Mouse (Mus musculus) B cell, adult 2 months (primary cell): Measurements from ENCODE around the gene Amotl1.
"Not testable (repeated sequence)": the region's sequence is repeated elsewhere in the genome, so short reads cannot be mapped to it uniquely, and the experiment has no call there.

ENCODE experiments used
- DNase-seq, 2 experiments: peaks; one replicate each; pipeline ENCODE4 v3.0.0; 2022

The Amotl1 gene

DNA sequence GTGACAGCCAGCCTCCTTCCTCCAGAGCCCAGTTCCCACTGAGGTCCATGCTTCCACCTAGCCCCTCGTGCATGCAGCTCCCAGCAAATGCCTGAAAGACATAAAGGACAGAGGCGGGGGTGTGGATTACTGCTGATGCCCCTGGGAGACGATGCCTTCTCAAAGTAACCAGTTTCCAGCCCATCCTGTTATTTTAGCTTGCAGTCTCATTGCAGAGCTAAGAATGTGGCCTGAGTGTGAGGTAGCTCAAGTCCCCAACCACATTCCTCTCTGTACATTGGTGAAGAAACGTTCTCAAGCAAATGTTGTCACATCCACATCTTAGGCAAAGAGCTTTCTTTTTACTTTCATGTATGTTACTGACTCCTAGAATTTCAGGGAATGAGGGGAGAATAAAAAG lies at the start of gene Amotl1:
Gene Amotl1, minus strand, starts transcription at position 101 of the 400 bp plus-strand sequence.
- no peak for DNase-seq

DNA sequence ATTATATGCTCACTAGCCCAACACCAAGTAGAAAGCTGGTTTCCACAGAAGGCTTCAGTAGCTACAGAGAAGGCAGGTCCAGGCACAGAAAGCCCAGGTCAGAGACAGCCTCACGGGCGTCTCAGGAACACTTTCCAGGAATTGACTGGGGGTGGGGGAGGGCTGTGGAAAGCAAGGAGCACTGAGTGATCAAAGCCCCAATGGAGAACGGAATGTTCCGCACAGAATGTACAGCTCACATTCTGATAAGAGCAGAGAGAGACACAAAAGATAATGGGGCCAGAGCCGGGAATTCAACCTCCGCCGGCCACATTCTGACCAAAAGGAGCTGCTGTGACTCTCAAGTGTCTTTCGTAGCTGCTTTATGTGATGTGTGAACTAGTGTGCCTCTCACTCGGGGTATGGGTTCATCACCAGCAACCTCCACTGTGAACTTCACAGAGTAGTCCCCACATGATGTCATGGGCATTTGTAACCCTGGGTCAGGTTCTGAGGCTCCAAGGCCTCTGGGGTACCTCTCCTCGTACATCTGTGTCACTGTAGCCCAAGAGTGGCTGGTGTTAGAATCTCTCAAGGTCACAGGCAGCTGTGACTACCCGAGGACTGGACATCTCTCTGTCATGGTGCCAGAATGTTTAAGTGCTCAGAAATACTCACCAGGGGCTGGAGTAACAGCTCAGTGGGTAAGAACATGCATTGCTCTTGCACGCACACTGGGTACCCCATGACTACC lies 44.7 kb upstream of the Amotl1 start:
- DNase-seq, result no peak

DNA sequence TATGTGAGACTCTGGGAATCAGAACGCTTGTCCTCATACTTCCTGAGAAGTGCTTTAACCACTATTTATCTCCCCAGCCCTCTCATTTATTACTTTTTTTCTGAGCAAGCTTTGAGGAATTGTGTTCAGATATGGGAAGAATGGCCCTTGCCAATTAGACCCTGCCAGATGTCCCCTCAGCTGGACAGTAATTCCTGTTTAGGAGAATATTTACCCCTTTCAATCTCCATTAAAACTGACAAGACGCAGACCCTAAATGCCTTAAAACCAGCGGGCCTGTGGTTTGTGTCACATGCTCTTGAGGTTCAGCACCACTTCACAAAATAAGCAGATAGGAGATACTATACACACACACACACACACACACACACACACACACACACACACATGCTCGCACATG lies 39.5 kb upstream of the Amotl1 start:
- DNase-seq, result no peak

DNA sequence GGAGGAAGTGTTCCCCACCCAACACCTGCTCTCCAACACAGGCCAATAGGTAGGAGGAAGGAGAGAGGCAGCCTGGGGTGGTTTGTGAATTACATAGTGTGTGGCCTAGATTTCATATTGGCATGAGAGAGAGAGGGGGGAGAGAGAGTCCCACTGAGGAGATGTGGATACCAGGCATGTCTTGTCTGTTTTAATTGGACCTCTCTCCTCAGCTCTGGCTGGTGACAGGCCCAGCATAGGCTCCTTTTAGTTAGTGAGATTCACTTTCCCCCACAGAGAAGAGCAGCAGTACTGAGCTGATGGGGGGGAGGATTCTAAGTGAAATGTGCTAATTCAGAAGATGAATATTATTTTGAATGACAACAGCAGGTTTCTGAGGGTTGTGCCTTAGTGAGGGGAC lies 37.9 kb upstream of the Amotl1 start:
- no peak for DNase-seq

DNA sequence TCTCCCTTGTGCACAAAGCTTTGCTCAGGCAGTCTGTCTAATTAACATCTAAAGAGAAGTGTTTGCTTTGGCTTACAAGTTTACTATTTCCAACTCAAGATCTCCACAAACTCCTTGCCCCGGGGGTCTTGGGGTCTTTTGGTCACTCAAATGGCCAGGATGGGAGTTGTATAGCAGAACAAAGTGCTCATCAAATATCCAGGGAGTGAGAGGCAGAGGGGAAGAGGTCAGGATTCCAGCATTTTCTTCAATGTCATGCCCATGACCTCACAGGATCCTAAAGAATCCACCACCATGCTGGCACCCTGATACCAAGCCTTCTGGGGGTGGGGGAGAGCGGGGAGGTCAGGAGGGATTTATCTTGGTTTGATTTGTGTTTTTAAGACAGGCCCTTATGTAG lies 35.7 kb upstream of the Amotl1 start:
- no peak for DNase-seq

DNA sequence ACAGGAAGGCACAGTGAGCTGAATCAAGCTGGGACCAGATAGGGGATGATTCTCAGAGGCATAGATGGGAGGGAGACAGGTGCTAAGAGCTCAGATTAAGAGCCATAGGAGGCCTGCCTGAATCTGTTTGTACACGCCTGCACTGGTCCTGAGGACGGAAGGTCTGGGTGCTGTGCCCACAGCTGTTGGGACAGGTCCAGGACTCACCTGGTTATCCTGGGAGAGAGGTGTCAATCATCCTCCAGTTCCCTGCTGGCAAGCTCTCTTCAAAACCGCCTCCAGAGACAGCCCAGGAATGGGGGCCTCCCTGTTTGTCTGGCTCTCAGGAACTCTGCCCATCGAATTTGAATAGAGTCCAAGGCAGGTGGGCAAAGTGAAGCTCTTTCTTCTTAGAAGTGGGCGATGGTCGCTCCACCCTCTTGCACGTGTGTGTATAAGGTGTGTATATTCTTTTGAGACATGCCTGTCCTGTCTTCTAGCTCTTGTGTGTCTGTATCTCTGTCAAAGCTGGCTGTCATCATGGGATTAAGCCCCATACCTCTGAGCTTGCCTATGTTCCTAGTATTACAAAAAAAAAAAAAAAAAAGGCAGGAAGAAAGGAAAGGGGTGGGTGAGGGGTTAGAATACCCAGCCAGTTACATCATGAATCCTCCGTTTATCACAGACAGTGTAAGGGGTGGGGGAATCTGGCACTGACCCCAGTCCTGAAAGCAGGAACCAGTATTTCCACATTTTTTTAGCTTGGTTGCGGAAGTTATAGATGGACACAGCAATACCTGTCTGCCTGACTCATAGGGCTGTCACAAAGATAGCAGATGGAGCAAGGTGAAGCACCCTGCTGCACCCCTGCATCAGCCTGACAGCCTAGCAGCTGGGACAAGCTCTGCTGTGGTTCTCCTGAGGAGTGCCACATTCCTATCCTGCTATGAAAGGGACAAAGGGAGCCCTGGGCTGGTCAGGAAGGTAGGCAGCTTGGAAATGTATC lies 31.1 kb upstream of the Amotl1 start:
- DNase-seq, result no peak

DNA sequence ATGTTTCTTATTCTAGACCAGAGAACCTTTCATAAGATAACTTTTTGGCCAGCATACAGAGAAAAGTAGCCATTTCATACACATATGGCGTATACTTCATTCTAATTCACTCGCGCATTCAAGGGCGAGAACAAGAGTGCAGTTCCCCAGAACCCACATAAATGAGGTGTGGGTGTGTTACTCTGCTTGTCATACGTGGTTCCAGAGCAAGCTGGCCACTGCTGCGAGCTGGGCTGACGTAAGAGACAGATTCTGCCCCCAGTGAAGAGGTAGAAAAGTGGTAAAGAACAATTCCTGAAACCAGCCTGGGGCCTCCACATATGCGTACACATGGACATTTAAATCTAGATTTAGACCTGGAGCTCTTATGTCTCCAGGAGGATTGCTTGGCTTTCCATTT lies 29.6 kb upstream of the Amotl1 start:
- DNase-seq, result no peak

DNA sequence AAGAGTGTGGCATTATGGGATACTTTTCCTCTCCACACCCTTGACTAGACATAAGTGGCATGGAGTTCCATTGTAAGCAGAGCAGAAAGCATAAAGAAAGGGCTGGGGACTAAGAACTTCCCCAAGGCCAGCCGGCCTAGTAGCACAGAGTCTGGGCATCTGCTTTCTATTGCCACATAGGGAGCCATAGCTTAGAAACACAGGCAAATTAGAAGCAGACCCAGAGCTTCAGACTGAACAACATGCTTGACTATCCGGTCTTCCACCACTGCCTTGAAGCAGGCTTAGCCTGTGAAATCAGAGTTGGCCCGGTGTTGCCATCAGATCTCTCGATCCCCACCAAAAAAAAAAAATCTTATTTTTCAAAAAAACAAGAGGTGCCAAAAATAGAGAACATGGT lies 28.3 kb upstream of the Amotl1 start:
- DNase-seq, result no peak

DNA sequence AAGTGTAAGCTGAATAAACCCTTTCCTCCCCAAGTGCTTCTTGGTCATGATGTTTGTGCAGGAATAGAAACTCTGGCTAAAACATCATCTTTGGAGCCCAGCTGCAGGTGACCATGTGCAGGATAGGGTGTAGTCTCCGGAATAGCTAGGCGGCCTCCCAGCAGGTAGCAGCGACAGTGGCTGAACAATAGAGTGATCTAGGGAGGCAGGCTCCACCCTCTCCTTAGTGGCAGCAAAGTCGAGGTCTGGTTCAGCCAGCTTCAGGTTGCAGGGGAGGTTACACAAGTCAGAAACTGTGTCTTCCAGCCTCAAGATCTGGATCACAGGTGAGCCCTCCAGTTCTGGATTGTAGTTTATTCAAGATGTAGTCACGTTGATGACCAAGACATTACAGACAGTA lies 27.1 kb upstream of the Amotl1 start:
- not testable (repeated sequence) for DNase-seq

DNA sequence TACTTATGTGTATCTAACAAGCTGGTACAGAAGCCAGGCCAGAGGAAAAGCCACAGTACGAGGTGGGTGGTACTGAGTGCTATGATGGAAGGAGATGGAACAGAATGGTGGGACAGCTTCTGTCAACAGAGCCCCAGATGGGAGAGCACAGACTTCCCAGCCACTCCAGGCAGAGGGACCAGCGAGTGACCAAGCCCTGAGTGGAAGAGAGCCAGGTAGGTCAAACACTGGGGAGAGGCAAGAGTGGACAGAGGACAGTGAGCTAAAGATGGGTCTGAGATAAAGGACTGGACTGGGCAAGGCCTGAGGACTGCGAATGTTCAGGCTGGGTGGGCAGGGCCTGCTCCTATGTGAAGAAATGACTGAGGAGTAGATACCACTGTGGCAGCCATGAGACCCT lies 23.5 kb upstream of the Amotl1 start:
- DNase-seq, result no peak

DNA sequence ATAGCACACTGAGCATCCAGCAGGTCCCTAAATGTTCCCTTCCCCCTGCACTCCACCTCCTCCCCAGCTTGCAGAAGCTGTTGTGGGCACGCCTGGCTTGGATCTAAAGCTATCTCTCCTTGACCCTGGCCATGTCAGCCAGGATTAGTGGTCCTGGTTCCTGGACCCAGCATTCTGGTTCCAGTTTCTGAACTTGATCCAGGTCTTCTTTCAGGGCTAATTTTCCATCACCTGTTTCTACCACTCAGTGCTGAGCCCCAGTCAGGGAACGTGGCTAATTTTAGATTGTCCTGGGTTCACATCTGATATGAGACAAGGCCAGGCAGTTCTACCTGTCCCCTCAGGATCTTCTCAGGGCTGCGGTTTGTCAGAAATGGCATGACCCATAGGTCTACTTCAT lies 21.2 kb upstream of the Amotl1 start:
- no peak for DNase-seq

DNA sequence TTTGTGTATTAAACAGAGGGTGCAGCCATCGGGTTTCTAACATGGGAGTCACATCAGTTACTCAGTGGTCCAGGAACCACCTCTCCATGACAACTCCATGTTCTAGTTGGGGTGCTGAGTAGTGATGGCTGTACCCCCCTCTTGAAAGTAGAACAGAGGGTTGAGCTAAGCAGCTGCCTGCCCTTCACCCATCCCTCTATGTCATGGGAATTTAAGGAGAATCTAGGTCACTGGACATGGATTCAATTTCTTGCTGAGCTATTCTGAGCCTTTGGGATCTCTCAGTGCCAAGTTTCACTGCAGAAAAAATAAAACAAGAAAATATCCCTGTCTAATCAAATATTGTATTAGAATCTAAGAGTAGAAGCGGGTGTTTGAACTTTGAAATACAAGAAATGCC lies 18.7 kb upstream of the Amotl1 start:
- no peak for DNase-seq

DNA sequence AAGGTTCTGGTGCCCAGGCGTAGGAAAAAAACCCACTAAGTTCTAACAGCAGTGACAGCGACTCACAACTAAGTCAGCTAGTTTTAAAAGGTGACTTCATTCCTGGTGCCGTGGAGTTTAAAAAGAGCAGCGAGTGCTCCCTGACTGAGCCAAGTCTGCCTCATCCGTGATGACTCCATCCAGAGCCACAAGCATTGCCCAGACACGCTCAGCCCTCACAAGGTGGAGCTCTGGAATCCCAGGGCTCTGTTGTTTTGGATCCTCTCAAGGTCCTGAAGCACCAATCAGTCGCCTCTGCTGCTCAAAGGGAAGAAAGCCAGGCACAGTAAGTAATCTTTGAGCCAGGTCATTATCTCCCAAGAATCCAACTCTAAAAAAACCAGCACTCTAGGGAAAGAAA lies 18.0 kb upstream of the Amotl1 start:
- DNase-seq, result no peak

DNA sequence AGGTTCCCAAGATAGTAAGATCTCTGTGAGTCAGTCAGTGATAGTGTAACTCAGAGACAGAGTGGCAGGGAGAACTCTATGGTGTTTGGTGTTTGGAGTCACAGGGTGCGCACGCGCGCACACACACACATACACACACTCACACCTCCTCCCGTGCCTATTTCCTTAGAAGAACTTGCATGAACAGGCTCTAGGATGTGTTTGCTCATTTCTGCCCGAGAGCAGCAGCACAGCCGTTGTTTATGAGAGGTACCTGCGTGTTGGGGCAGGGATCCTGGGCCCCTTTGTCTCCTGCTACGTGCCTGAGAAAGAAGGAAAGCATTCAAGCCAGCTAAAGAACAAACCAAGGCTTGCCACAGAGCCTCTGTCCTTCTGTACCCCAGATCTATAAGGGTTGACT lies 17.3 kb upstream of the Amotl1 start:
- DNase-seq, result no peak

DNA sequence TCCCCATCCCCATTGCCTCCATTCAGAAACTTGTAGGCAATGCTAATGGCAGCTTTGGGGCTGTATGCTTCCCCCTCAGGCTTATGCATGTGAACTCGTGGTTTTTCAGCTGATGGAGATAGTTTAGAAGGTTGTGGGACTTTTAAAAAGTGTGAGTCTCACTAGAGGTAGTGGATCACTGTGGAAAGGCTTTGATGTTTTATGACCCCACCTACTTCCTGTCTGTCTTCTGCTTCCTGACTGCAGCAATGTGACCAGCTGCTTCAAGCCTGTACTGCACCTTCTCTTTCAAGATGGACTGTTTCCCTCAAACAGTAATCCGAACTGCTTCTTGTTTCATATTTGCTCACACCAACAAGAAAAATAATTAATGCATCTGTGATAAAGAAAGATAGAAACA lies 13.1 kb upstream of the Amotl1 start:
- no peak for DNase-seq

DNA sequence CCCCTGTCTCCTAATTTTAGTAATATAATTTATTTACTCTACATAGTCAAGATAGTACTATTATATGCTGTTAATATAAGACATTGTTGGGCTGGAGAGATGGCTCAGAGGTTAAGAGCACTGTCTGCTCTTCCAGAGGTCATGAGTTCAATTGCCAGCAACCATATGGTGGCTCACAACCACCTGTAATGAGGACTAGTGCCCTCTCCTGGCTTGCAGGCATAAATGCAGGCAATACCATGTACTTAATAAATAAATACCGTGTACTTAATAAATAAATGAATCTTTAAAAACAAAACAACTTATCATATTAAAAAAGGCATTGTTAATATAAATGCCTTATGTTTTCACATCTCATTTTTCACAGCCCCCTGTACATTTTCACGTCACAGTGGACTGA lies 9.2 kb upstream of the Amotl1 start:
- DNase-seq, result peak; percentile 2

DNA sequence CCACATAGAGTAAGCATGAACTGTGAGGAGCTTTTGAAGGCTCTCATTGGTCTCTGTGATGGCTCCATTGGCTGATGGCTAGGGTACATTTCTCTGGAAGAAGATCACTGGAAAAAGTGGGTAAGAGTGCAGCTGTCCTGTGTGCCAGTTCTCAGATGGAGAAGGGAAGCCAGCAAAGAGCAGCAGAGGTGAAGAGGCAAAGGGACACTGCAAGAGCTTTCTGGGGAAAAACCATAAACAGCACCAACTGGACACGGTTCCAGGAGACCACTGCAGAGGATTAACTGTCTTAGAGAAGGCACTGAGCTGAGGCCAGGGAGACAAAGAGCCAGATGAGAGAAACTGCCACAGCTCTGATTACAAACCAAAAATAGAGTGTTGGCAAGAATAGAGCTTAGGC lies 7.9 kb upstream of the Amotl1 start:
- DNase-seq, result no peak

DNA sequence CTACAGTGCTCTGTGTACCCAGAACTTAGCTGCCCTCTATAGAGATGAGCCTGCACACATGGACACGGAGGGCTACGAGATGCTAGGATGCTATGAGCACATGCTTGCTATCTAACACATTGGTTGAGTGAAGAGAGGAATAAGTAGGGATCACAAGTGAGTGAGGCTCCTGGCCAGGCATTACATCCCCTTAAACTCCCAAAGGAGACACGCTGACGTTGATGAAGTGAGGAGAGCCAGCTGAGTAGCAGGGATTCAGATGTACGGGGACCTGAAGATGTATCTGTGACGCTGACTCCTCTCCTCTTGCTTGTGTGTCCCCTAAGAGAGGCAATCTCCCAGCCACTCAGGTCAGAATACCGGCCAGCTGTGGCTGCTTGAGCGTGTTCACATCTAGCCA lies 3.0 kb upstream of the Amotl1 start:
- DNase-seq, result no peak

DNA sequence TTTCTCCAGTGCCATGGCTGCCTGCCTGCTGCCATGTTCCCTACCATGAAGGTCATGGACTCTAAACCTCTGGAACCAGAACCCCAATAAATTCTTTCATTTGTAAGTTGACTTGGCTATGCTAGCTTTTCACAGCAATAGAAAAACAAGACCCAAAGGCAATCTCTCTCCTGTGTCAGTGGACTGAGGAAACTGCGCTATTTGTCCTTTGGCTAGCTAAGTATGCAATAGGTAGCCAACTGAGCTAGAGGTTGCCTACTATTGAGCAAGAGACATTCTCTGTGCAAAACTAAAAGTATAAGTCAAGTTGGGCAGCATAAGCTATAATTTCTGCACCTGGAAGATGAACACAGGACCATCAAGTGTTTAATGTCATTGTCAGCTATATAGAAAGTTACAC lies 1.8 kb upstream of the Amotl1 start:
- DNase-seq, result no peak

DNA sequence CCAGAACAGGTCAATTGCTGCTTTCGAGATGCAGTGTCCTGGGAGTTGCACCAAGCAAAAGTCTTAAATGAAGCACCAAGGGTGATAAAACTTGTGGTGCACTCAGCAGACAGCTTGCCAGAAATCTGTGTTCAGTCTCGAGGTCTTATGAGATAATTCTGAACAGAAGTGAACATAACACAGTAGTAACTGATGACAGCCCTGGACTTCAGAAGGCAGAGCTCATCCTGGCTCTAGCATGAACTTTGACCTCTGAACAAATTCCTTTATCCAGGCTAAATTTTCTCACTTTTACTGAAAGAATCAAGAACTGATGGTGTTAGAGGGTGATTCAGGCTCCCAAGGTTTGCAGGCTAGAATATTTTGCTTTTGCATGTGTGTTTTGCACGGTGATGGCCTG lies 1.2 kb upstream of the Amotl1 start:
- DNase-seq, result no peak

DNA sequence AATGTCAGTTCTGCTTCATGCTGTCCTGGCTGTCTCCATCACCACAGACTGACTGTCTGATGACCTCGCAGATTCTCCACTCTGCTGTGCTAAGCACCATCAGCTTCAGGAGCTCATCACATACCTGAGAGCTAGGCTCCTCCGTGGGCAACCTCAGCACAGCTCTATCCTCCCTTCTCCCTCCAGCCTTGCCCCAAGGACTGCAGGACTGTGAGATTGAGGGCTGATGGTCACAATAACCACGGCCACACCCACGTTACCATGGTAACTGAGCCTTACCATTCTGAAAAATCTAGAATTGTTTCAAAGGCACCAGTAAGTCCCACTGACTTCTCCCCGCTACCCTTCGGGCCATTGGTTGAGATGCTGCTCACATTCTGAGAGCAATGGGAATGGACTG lies 1.5 kb downstream of the Amotl1 start:
- no peak for DNase-seq

DNA sequence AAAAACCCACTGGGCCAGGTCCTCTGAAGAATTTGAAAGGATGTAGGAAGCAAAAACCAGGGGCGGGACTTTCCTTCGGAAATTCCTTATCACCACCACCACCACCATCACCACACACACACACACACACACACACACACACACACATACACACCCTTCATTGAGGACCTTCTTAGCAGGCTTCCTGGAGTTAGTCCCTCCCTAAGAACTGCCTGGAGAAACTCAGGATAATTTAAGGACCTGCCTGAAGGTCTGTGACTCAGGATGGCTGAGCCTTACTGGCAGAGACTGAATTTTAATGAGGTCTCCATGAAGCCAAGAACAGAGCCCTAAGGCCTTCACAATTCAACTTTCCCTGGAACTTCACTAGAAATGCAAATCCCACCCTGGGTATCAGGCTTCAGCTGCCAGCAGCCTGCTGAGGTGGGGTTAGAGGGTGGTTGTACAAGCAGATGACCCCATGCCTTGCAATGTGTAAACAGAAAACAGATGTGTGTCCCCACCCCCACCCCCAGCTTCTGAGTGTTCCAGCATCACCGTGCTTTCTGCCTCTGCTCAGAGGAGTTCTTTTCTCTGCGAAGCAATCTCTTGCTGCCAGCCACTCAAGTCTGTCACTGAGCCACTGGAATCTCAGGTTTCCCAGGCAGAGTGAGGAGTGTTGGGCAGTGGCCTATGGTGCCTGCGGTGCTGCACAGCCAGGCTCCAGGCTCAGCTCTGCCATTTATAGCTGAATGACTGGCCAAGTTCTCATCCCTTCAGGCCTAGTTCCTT lies 2.4 kb downstream of the Amotl1 start:
- DNase-seq, result no peak

DNA sequence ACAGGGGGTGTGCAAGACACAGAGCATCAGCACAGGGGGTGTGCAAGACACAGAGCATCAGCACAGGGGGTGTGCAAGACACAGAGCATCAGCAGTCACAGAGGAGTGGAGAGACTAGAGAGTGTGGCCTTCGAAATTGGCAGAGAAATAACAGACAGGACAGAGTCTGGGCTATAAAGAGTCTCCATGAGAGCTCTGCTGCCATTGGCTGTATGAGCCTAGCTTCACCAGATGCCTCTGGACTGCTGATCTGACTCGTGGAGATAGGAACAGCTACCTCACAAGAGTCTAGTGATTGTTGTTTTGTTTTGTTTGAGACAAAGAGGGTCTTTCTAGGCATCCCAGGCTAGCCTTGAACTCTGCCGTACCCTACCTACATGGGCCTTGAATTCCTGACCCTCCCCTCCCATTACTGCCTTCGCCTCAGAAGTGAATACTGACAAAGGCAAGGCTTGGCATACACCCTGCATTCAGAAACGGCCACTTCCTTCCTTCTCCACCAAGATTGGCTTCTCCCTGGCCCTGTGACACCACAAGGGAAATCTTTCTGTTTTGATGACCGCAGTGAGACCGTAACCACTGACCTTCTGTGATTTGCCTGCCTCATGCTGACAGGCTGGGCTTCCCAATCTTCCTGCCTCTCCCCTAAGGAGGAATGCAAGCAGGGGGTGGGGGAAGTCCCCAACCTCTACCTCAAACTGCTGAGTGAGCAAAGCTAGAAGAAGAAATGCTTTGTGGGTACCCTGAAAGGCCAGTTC lies 3.4 kb downstream of the Amotl1 start:
- no peak for DNase-seq
